Mouse (Mus musculus): ENCODE data around the gene C2cd5.

DNA sequence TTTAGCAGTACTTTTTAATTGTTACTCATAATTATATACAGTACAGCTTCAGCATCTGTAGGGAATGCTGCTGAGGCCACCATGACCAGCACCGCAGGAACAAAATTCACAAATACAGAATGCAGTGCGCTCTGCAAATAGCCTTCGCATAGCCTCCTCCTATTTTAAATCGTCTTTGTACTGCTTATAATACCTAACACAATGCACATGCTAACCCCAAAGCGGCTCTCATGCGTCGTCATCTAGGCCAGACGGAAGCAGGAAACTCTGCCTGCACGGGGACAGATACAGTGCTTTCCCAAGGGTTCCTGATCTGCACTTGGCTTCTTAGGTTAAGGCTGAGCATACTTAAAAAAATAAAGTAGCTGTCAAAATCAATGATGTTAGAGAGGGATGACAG is 29.2 kb downstream of the C2cd5 start:
- TF ChIP-seq POLR2A (IDR thresholded peaks at IDR 0.05; ENCODE audit: insufficient read depth, low read length) (no peak), CTCF (IDR thresholded peaks at IDR 0.05; ENCODE audit: low read depth, low read length) (no peak)

Measured in ES-Bruce4 (cell line).